Mouse (Mus musculus): ENCODE results near the gene Trex2. TPM values are rescaled to one million over a fixed set of nuclear protein-coding genes. Genes with fewer than 3 reads are reported as not detected.

Trex2 gene
- not detected in 2 replicates for polyA plus RNA-seq (2016; fragmentation: Nextera tagmentation; extraction: Ambion mirVana)

GRCm38 (mm10) chrX:73435252-73435651, at the start of gene Trex2:
Trex2 (minus strand) TSS chrX:73435344.
- H3K4me1 ChIP-seq: no peaks in the 10 kb centered on the region
- H3K9me3 ChIP-seq (replicated peaks): no peaks in the 10 kb centered on the region
- H3K36me3 ChIP-seq: peaks cover 13% of the 10 kb centered on the region
- no peak for DNase-seq (ENCODE audit: low spot score)
- WGBS: 82% methylated on average over 11 of the region's 11 CpGs
- H3K27ac ChIP-seq (replicated peaks): no peak within 1 kb of the TSS
- no peak within 1 kb of the TSS for H3K4me3 ChIP-seq
- peaks cover 42% of the 10 kb centered on the region for H3K27me3 ChIP-seq (ENCODE audit: low read depth, poor library complexity, severe bottlenecking)

GRCm38 (mm10) chrX:73484870-73485269, 49.7 kb upstream of the Trex2 start:
- no peak for DNase-seq (ENCODE audit: low spot score)
- Histone ChIP-seq H3K27me3 (ENCODE audit: low read depth, poor library complexity, severe bottlenecking) (peaks cover 81% of the 10 kb centered on the region), H3K36me3 (no peaks in the 10 kb centered on the region), H3K9me3 (replicated peaks) (no peaks in the 10 kb centered on the region), H3K27ac (replicated peaks) (no peak overlapping the region), H3K4me1 (peaks cover 4% of the 10 kb centered on the region; the same call in 1 of the 2 replicates), H3K4me3 (no peak overlapping the region)
- 87% methylated on average over 4 of the region's 4 CpGs for WGBS

GRCm38 (mm10) chrX:73484076-73484475, 48.9 kb upstream of the Trex2 start:
- H3K36me3 ChIP-seq: no peaks in the 10 kb centered on the region
- DNase-seq (ENCODE audit: low spot score): no peak
- H3K4me3 ChIP-seq: no peak overlapping the region
- peaks cover 4% of the 10 kb centered on the region; the same call in 1 of the 2 replicates for H3K4me1 ChIP-seq
- no peaks in the 10 kb centered on the region for H3K9me3 ChIP-seq (replicated peaks)
- peaks cover 82% of the 10 kb centered on the region for H3K27me3 ChIP-seq (ENCODE audit: low read depth, poor library complexity, severe bottlenecking)
- H3K27ac ChIP-seq (replicated peaks): no peak overlapping the region
- 55% methylated on average over 1 of the region's 1 CpGs for WGBS

- peak; percentile 15 for DNase-seq (ENCODE audit: low spot score)
- 29% methylated on average over 14 of the region's 14 CpGs for WGBS
- Histone ChIP-seq H3K36me3 (no peaks in the 10 kb centered on the region), H3K27ac (replicated peaks) (no peak within 1 kb of the TSS), H3K4me1 (peaks cover 4% of the 10 kb centered on the region; the same call in 1 of the 2 replicates), H3K4me3 (peak within 1 kb of the TSS; percentile 26; the same call in 1 of the 2 replicates), H3K27me3 (ENCODE audit: low read depth, poor library complexity, severe bottlenecking) (peaks cover 82% of the 10 kb centered on the region), H3K9me3 (replicated peaks) (no peaks in the 10 kb centered on the region)
Measured at GRCm38 (mm10) chrX:73483484-73483810, 48.3 kb upstream of the Trex2 start, which contains the start of gene Bgn. Bgn (plus strand) TSS chrX:73483602.

GRCm38 (mm10) chrX:73482643-73483483, 47.7 kb upstream of the Trex2 start:
- Histone ChIP-seq H3K9me3 (replicated peaks) (no peaks in the 10 kb centered on the region), H3K4me3 (peak overlapping the region; percentile 26; the same call in 1 of the 2 replicates), H3K36me3 (no peaks in the 10 kb centered on the region), H3K4me1 (peaks cover 4% of the 10 kb centered on the region; the same call in 1 of the 2 replicates), H3K27ac (replicated peaks) (no peak overlapping the region), H3K27me3 (ENCODE audit: low read depth, poor library complexity, severe bottlenecking) (peaks cover 86% of the 10 kb centered on the region)
- DNase-seq (ENCODE audit: low spot score): no peak
- WGBS: 43% methylated on average over 3 of the region's 4 CpGs

GRCm38 (mm10) chrX:73480334-73480733, 45.2 kb upstream of the Trex2 start:
- H3K27ac ChIP-seq (replicated peaks): no peak overlapping the region
- H3K27me3 ChIP-seq (ENCODE audit: low read depth, poor library complexity, severe bottlenecking): peaks cover 85% of the 10 kb centered on the region
- no peak overlapping the region for H3K4me3 ChIP-seq
- no peak for DNase-seq (ENCODE audit: low spot score)
- no peaks in the 10 kb centered on the region for H3K36me3 ChIP-seq
- 59% methylated on average over 2 of the region's 2 CpGs for WGBS
- no peaks in the 10 kb centered on the region for H3K9me3 ChIP-seq (replicated peaks)
- H3K4me1 ChIP-seq: peaks cover 4% of the 10 kb centered on the region; the same call in 1 of the 2 replicates

- no peaks in the 10 kb centered on the region for H3K36me3 ChIP-seq
- no peak overlapping the region for H3K27ac ChIP-seq (replicated peaks)
- peaks cover 87% of the 10 kb centered on the region for H3K27me3 ChIP-seq (ENCODE audit: low read depth, poor library complexity, severe bottlenecking)
Measured at GRCm38 (mm10) chrX:73479656-73480055, 44.5 kb upstream of the Trex2 start.

GRCm38 (mm10) chrX:73477500-73477899, 42.4 kb upstream of the Trex2 start:
- Histone ChIP-seq H3K27ac (replicated peaks) (no peak overlapping the region), H3K27me3 (ENCODE audit: low read depth, poor library complexity, severe bottlenecking) (peaks cover 81% of the 10 kb centered on the region)

More at GRCm38 (mm10) chrX:73479656-73480055, 44.5 kb upstream of the Trex2 start:
- Histone ChIP-seq H3K4me1 (peaks cover 8% of the 10 kb centered on the region; the same call in 1 of the 2 replicates), H3K4me3 (no peak overlapping the region), H3K9me3 (replicated peaks) (no peaks in the 10 kb centered on the region)
- DNase-seq (ENCODE audit: low spot score): no peak

GRCm38 (mm10) chrX:73476621-73477020, 41.5 kb upstream of the Trex2 start:
- H3K9me3 ChIP-seq (replicated peaks): no peaks in the 10 kb centered on the region
- no peaks in the 10 kb centered on the region for H3K36me3 ChIP-seq
- 85% methylated on average over 2 of the region's 2 CpGs for whole genome bisulfite sequencing
- H3K27me3 ChIP-seq (ENCODE audit: low read depth, poor library complexity, severe bottlenecking): peaks cover 84% of the 10 kb centered on the region
- DNase-seq (ENCODE audit: low spot score): peak; percentile 22
- no peak overlapping the region for H3K27ac ChIP-seq (replicated peaks)
- no peak overlapping the region for H3K4me3 ChIP-seq
- H3K4me1 ChIP-seq: peaks cover 7% of the 10 kb centered on the region; the same call in 1 of the 2 replicates

More at GRCm38 (mm10) chrX:73477500-73477899, 42.4 kb upstream of the Trex2 start:
- no peaks in the 10 kb centered on the region for H3K9me3 ChIP-seq (replicated peaks)
- DNase-seq (ENCODE audit: low spot score): no peak
- H3K36me3 ChIP-seq: no peaks in the 10 kb centered on the region
- no peak overlapping the region for H3K4me3 ChIP-seq
- WGBS: 80% methylated on average over 2 of the region's 2 CpGs
- peaks cover 7% of the 10 kb centered on the region; the same call in 1 of the 2 replicates for H3K4me1 ChIP-seq

- no peak for DNase-seq (ENCODE audit: low spot score)
- peaks cover 85% of the 10 kb centered on the region for H3K27me3 ChIP-seq (ENCODE audit: low read depth, poor library complexity, severe bottlenecking)
- WGBS: 77% methylated on average over 1 of the region's 1 CpGs
- no peak overlapping the region for H3K27ac ChIP-seq (replicated peaks)
- no peak overlapping the region for H3K4me3 ChIP-seq
- H3K36me3 ChIP-seq: no peaks in the 10 kb centered on the region
- peaks cover 7% of the 10 kb centered on the region; the same call in 1 of the 2 replicates for H3K4me1 ChIP-seq
- H3K9me3 ChIP-seq (replicated peaks): no peaks in the 10 kb centered on the region
Measured at GRCm38 (mm10) chrX:73475658-73476256, 40.6 kb upstream of the Trex2 start.

- DNase-seq (ENCODE audit: low spot score): no peak
- Histone ChIP-seq H3K36me3 (no peaks in the 10 kb centered on the region), H3K4me3 (no peak overlapping the region), H3K27me3 (ENCODE audit: low read depth, poor library complexity, severe bottlenecking) (peaks cover 85% of the 10 kb centered on the region), H3K27ac (replicated peaks) (peak overlapping the region; percentile 49; the same call in 1 of the 2 replicates), H3K4me1 (peaks cover 7% of the 10 kb centered on the region; the same call in 1 of the 2 replicates), H3K9me3 (replicated peaks) (no peaks in the 10 kb centered on the region)
- WGBS: 60% methylated on average over 12 of the region's 12 CpGs
Measured at GRCm38 (mm10) chrX:73474340-73475165, 39.4 kb upstream of the Trex2 start.

GRCm38 (mm10) chrX:73471764-73472163, 36.6 kb upstream of the Trex2 start:
- Histone ChIP-seq H3K4me3 (no peak overlapping the region), H3K36me3 (no peaks in the 10 kb centered on the region), H3K9me3 (replicated peaks) (no peaks in the 10 kb centered on the region), H3K27ac (replicated peaks) (no peak overlapping the region), H3K4me1 (peaks cover 7% of the 10 kb centered on the region; the same call in 1 of the 2 replicates), H3K27me3 (ENCODE audit: low read depth, poor library complexity, severe bottlenecking) (peaks cover 87% of the 10 kb centered on the region)
- no peak for DNase-seq (ENCODE audit: low spot score)
- 89% methylated on average over 3 of the region's 3 CpGs for WGBS

Measured in midbrain, embryonic 10.5 days (tissue).